Mouse (Mus musculus): ENCODE data around the gene N4bp2l2. TPM values are rescaled to one million over a fixed set of nuclear protein-coding genes. Genes with fewer than 3 reads are reported as not detected.
"Not testable (repeated sequence)": the region's sequence is repeated elsewhere in the genome, so short reads cannot be mapped to it uniquely, and the experiment has no call there.

The N4bp2l2 gene
- polyA plus RNA-seq (2015; fragmentation: Nextera tagmentation; extraction: Ambion mirVana): 32.6 and 38.6 TPM in 2 replicates

- Histone ChIP-seq H3K4me1 (replicated peaks) (peaks cover 26% of the 10 kb centered on the region), H3K36me3 (peaks cover 14% of the 10 kb centered on the region), H3K4me2 (peak within 1 kb of the TSS; percentile 84), H3K4me3 (peak within 1 kb of the TSS; percentile 100), H3K9ac (peak within 1 kb of the TSS; percentile 95), H3K27ac (replicated peaks) (peak within 1 kb of the TSS; percentile 93)
- ATAC-seq (ENCODE audit: low read depth); H3K27me3 ChIP-seq; H3K9me3 ChIP-seq: not testable (repeated sequence)
- 93% methylated on average over 9 of the region's 9 CpGs for WGBS
These were observed at the start of gene N4bp2l2 for GRCm38 (mm10) chr5:150666133-150666739. TSS of gene N4bp2l2 (minus strand) at chr5:150666183.

DNA sequence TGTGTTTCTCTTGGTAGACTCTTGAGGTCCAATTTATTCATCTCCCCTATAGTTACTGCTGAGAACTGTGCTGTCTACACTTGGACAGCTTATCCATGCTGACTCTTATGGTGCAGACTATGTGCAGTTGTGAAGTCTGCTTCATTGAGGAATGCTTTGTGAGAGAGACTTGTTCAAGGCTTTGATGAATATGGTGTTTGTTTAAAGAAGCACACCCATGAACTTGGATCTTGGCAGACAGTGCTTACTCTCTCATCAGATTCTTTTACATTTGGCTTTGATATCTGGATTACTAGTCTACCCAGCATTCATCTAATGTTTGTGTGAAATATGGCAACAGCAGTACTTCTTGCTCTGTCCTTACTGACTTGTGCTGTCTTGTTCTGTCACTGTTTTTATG lies 47.4 kb upstream of the N4bp2l2 start:
- Histone ChIP-seq H3K9me3 (no peaks in the 10 kb centered on the region), H3K36me3 (no peaks in the 10 kb centered on the region), H3K9ac (no peak overlapping the region), H3K27me3 (no peaks in the 10 kb centered on the region), H3K4me2 (no peak overlapping the region), H3K4me3 (no peak overlapping the region), H3K27ac (replicated peaks) (no peak overlapping the region), H3K4me1 (replicated peaks) (no peaks in the 10 kb centered on the region)
- no peak for ATAC-seq (ENCODE audit: low read depth)

DNA sequence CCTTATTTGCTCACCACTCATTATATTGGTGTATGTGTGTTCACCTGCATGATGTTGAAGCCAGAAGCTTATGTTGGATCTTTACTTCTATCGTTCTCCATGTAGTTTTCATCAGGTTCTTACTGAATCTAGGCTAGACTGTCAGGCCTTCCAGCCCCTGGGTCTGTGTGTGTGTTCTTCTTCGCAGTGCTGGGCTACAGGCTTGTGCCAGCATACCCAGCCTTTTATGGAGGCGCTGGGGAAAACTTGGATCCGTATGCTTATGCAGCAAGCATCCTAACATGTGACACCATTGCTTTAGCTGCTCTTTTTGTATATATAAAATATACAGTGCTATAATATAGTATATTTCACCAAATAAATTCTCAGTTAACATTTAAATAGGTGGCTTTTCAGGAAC lies 45.5 kb upstream of the N4bp2l2 start:
- Histone ChIP-seq H3K4me3 (no peak overlapping the region), H3K4me1 (replicated peaks) (no peaks in the 10 kb centered on the region), H3K9ac (no peak overlapping the region), H3K27ac (replicated peaks) (no peak overlapping the region), H3K27me3 (no peaks in the 10 kb centered on the region), H3K36me3 (no peaks in the 10 kb centered on the region), H3K9me3 (no peaks in the 10 kb centered on the region), H3K4me2 (no peak overlapping the region)
- no peak for ATAC-seq (ENCODE audit: low read depth)
- WGBS: 97% methylated on average over 4 of the region's 4 CpGs

- H3K27ac ChIP-seq (replicated peaks); H3K9ac ChIP-seq; H3K4me2 ChIP-seq; ATAC-seq (ENCODE audit: low read depth); H3K27me3 ChIP-seq; H3K36me3 ChIP-seq; H3K9me3 ChIP-seq; H3K4me3 ChIP-seq; H3K4me1 ChIP-seq (replicated peaks): not testable (repeated sequence)
- WGBS: 88% methylated on average over 3 of the region's 3 CpGs
These were observed 41.2 kb upstream of the N4bp2l2 start for GRCm38 (mm10) chr5:150707181-150707580.

GRCm38 (mm10) chr5:150706651-150707050 lies 40.7 kb upstream of the N4bp2l2 start:
- WGBS: 91% methylated on average over 1 of the region's 1 CpGs
- H3K4me1 ChIP-seq (replicated peaks); H3K27me3 ChIP-seq; H3K4me2 ChIP-seq; H3K27ac ChIP-seq (replicated peaks); H3K9ac ChIP-seq; H3K36me3 ChIP-seq; H3K9me3 ChIP-seq; ATAC-seq (ENCODE audit: low read depth); H3K4me3 ChIP-seq: not testable (repeated sequence)

GRCm38 (mm10) chr5:150702714-150703113 lies 36.7 kb upstream of the N4bp2l2 start:
- 0 out of 2 replicates have a peak, but pooled peaks cover 4% of the 10 kb centered on the region for H3K36me3 ChIP-seq
- no peak overlapping the region for H3K4me2 ChIP-seq
- H3K27ac ChIP-seq (replicated peaks): no peak overlapping the region
- 53% methylated on average over 2 of the region's 2 CpGs for WGBS
- no peaks in the 10 kb centered on the region; the same call in 1 of the 2 replicates for H3K4me1 ChIP-seq (replicated peaks)
- H3K4me3 ChIP-seq: no peak overlapping the region
- ATAC-seq (ENCODE audit: low read depth): no peak
- no peak overlapping the region for H3K9ac ChIP-seq
- H3K9me3 ChIP-seq: no peaks in the 10 kb centered on the region
- no peaks in the 10 kb centered on the region for H3K27me3 ChIP-seq

DNA sequence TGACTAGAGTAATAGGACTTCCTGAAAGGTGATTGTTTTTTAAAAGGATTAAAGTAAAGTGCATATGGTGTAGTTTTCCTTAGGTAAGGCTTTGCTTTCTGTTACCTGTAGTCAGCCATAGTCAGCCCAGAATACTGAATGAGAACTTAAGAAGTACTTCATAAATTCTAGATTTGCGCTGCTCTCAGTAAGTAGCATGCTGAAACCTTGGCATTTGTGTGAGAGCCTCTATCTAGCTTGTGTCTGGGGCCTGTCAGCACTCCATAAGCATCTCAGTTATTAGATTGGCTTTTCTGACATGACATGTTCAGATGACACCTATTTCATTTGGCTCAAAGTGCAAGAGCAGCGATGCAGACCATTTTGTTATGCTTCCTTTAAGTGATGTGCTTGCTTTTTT lies 27.3 kb upstream of the N4bp2l2 start:
- H3K4me3 ChIP-seq: no peak overlapping the region
- H3K9ac ChIP-seq: no peak overlapping the region
- H3K4me1 ChIP-seq (replicated peaks): no peaks in the 10 kb centered on the region
- H3K27ac ChIP-seq (replicated peaks): no peak overlapping the region
- no peaks in the 10 kb centered on the region for H3K27me3 ChIP-seq
- 96% methylated on average over 2 of the region's 2 CpGs for WGBS
- peaks cover 18% of the 10 kb centered on the region for H3K36me3 ChIP-seq
- no peak for ATAC-seq (ENCODE audit: low read depth)
- peaks cover 6% of the 10 kb centered on the region for H3K9me3 ChIP-seq
- H3K4me2 ChIP-seq: no peak overlapping the region

- no peak for ATAC-seq (ENCODE audit: low read depth)
- Histone ChIP-seq H3K4me2 (no peak overlapping the region), H3K4me3 (no peak overlapping the region), H3K36me3 (peaks cover 11% of the 10 kb centered on the region), H3K4me1 (replicated peaks) (no peaks in the 10 kb centered on the region), H3K9ac (no peak overlapping the region), H3K27ac (replicated peaks) (no peak overlapping the region), H3K27me3 (no peaks in the 10 kb centered on the region), H3K9me3 (peaks cover 6% of the 10 kb centered on the region)
These were observed 24.7 kb upstream of the N4bp2l2 start for GRCm38 (mm10) chr5:150690685-150691084.

GRCm38 (mm10) chr5:150682862-150683261 lies 16.9 kb upstream of the N4bp2l2 start:
- not testable (repeated sequence) for ATAC-seq (ENCODE audit: low read depth); H3K4me2 ChIP-seq; H3K9ac ChIP-seq; H3K27me3 ChIP-seq; H3K27ac ChIP-seq (replicated peaks); H3K36me3 ChIP-seq; H3K4me1 ChIP-seq (replicated peaks); H3K4me3 ChIP-seq; H3K9me3 ChIP-seq
- WGBS: 97% methylated on average over 6 of the region's 6 CpGs

- Histone ChIP-seq H3K4me1 (replicated peaks) (peaks cover 24% of the 10 kb centered on the region), H3K4me2 (peak overlapping the region; percentile 66), H3K27ac (replicated peaks) (no peak overlapping the region), H3K27me3 (no peaks in the 10 kb centered on the region), H3K9ac (peak overlapping the region; percentile 96), H3K9me3 (no peaks in the 10 kb centered on the region), H3K36me3 (no peaks in the 10 kb centered on the region), H3K4me3 (peak overlapping the region; percentile 93)
- no peak for ATAC-seq (ENCODE audit: low read depth)
- 54% methylated on average over 6 of the region's 6 CpGs for WGBS
These were observed 8.9 kb upstream of the N4bp2l2 start for GRCm38 (mm10) chr5:150674866-150675265.

DNA sequence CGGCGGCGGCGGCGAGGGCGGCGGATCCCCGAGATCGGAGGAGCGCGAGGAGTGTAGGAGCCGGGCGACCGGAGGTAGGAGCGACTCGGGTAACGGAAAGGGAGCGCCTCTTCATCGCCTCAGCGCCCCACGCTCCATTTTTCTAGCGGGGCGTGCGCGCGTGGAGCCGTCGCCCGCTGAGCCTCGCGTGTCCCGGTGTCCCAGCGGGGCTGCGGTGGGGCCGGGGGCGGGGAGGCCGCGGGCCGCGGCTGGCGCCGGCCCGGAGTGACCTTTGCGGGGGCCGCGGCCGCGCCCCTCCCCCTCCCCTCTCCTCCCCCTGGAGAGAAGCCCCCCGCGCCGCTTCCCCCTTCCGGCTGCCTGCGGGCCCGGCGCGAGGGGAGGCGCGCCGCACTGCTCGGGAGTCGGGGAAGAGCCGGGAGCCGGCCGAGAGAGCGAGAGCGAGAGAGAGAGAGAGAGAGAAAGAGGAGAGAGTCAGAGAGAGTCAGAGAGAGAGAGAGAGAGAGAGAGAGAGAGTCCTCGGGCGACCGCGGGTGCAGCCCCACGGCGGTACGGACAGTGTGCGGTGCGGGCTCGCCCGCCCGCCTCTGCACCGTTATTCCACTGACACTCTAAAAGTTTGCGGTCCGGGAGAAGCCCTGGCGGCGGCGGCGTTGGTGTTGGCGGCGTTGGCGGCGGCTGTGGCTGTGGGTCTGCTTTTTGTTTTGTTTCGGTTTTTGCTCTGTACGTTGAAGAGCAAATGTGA lies 8.1 kb upstream of the N4bp2l2 start:
- under 1% methylated on average over 67 of the region's 91 CpGs for WGBS
- peak overlapping the region; percentile 96 for H3K9ac ChIP-seq
- no peaks in the 10 kb centered on the region for H3K27me3 ChIP-seq
- H3K9me3 ChIP-seq: no peaks in the 10 kb centered on the region
- H3K27ac ChIP-seq (replicated peaks): peak overlapping the region; percentile 96
- no peaks in the 10 kb centered on the region for H3K36me3 ChIP-seq
- peak; percentile 63 for ATAC-seq (ENCODE audit: low read depth)
- peak overlapping the region; percentile 66 for H3K4me2 ChIP-seq
- peak overlapping the region; percentile 93 for H3K4me3 ChIP-seq
- peaks cover 24% of the 10 kb centered on the region for H3K4me1 ChIP-seq (replicated peaks)

DNA sequence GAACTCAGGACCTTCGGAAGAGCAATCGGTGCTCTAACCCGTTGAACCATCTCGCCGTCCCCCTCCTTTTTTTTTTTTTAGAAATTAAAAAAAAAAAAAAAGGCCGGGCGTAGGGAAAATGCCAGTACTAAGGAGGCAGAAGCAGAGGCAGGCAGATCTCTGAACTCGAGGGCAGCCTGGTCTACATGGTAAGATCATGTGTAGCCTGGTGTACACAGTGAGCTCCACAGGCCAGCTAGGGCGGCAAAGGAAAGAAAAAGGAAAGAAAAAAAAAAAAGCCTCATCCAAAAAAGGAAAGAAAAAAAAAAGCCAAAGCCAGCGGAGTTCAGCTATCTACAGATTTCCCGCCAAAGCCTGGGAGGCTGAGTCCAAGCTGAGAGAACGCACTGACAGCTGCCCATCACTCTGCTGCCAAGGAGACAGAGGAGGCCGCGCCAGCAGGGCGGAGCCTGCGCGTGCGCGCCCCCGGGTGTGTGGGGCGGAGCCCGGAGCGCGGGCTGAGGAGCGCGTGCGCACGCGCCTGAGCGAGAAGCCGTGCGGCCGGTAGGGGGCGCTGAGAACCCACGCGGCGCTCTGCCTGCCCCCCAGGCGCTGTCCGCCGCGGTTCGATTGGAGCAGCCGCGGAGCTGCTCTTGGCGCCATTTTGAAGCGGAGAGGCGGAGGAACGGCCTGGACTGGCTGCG lies 7.3 kb upstream of the N4bp2l2 start, which contains the start of gene Pds5b:
Gene Pds5b (plus strand): TSS at position 587 of the 683 bp plus-strand sequence.
- Histone ChIP-seq H3K4me1 (replicated peaks) (peaks cover 24% of the 10 kb centered on the region), H3K4me2 (peak within 1 kb of the TSS; percentile 66), H3K9me3 (no peaks in the 10 kb centered on the region), H3K4me3 (peak within 1 kb of the TSS; percentile 93), H3K36me3 (no peaks in the 10 kb centered on the region), H3K27me3 (no peaks in the 10 kb centered on the region), H3K9ac (peak within 1 kb of the TSS; percentile 96), H3K27ac (replicated peaks) (peak within 1 kb of the TSS; percentile 96)
- 16% methylated on average over 40 of the region's 49 CpGs for WGBS
- ATAC-seq (ENCODE audit: low read depth): peak; percentile 96
